Mouse (Mus musculus) lung, postnatal 0 days (tissue): ENCODE measurements at regions not wholly inside any gene's neighbourhood (a gene's known extent, or its start where the extent isn't known, plus 50 kb on each side); places are given as distances from the start of the nearest gene placed in this dataset.

Experiments
- CTCF ChIP-seq: IDR thresholded peaks from 2 replicates; pipeline ENCODE4 v1.5.1; 2016; ENCODE audit warnings: antibody characterized with exemption, mild to moderate bottlenecking
- EP300 ChIP-seq: IDR thresholded peaks from 2 replicates; pipeline ENCODE4 v1.6.1; 2016; ENCODE audit warnings: antibody characterized with exemption, mild to moderate bottlenecking, control low read depth

- TF ChIP-seq CTCF, result no peak
- no peak for TF ChIP-seq EP300
These were observed 157.8 kb upstream of the Foxn2 start for GRCm38 (mm10) chr17:88282711-88283110.
